In genomic region chr9:61527491-61528056, GRCm38 (mm10) we compare ENCODE assay signal across 23 mouse cellular contexts.
DNase-seq lines count a peak whose midpoint lies in the region; ATAC-seq and TF ChIP-seq lines count a peak whose summit lies in the region.
"Had no signal": no experiment of that assay in that cellular context is flagged by ENCODE, and none has a peak within 500 bp of the region (broad histone marks: within the 10 kb centered on the region; RNA-seq: fewer than 3 reads in every experiment).

No protein-coding gene starts in this region.

- no peak for TF ChIP-seq EP300 in heart, postnatal 0 days (IDR thresholded peaks at IDR 0.05; ENCODE audit: low read depth)

- ATAC-seq in heart, postnatal 0 days (ENCODE audit: insufficient read depth, low read depth), result no peak
- no peak for ATAC-seq in midbrain, embryonic 12.5 days (ENCODE audit: low FRiP score, low read depth)
- ATAC-seq in midbrain, postnatal 0 days (ENCODE audit: low FRiP score), result no peak
- no peak for ATAC-seq in forebrain, embryonic 14.5 days
- ATAC-seq: midbrain, embryonic 15.5 days had no signal

- peaks cover 6% of the 10 kb centered on the region for H3K9me3 ChIP-seq in heart, postnatal 0 days (replicated peaks; ENCODE audit: control insufficient read depth, low read length)
- peaks cover 6% of the 10 kb centered on the region; the same call in 1 of the 2 replicates for H3K9me3 ChIP-seq in midbrain, embryonic 12.5 days
- no peaks in the 10 kb centered on the region; the same call in 1 of the 2 replicates for H3K9me3 ChIP-seq in midbrain, postnatal 0 days (ENCODE audit: low read length)
- peaks cover 3% of the 10 kb centered on the region; the same call in 1 of the 2 replicates for H3K9me3 ChIP-seq in forebrain, embryonic 14.5 days (replicated peaks; ENCODE audit: control insufficient read depth, low read length)
- H3K9me3 ChIP-seq: heart, embryonic 15.5 days; hindbrain, embryonic 15.5 days; midbrain, embryonic 15.5 days; stomach, embryonic 15.5 days had no signal

- H3K27me3 ChIP-seq in heart, postnatal 0 days (ENCODE audit: control insufficient read depth, insufficient read depth, low read length), result 0 out of 2 replicates have a peak, but pooled peaks cover 20% of the 10 kb centered on the region
- H3K27me3 ChIP-seq in midbrain, embryonic 12.5 days, result 0 out of 2 replicates have a peak, but pooled peaks cover 4% of the 10 kb centered on the region
- H3K27me3 ChIP-seq in midbrain, postnatal 0 days (ENCODE audit: insufficient read depth, low read length), result no peaks in the 10 kb centered on the region
- no peaks in the 10 kb centered on the region; the same call in 1 of the 2 replicates for H3K27me3 ChIP-seq in forebrain, embryonic 14.5 days (replicated peaks; ENCODE audit: control insufficient read depth, insufficient read depth, low read length)
- H3K27me3 ChIP-seq: CH12.LX; lung, embryonic 15.5 days; stomach, embryonic 15.5 days had no signal

- H3K36me3 ChIP-seq in heart, postnatal 0 days (replicated peaks; ENCODE audit: control insufficient read depth, insufficient read depth, low read length), result no peaks in the 10 kb centered on the region
- H3K36me3 ChIP-seq in midbrain, embryonic 12.5 days, result no peaks in the 10 kb centered on the region
- no peaks in the 10 kb centered on the region for H3K36me3 ChIP-seq in midbrain, postnatal 0 days (ENCODE audit: insufficient read depth, low read length)
- no peaks in the 10 kb centered on the region for H3K36me3 ChIP-seq in forebrain, embryonic 14.5 days (ENCODE audit: control insufficient read depth, insufficient read depth, low read length)
- H3K36me3 ChIP-seq: heart, embryonic 15.5 days; hindbrain, embryonic 15.5 days; lung, embryonic 15.5 days; midbrain, embryonic 15.5 days; stomach, embryonic 15.5 days had no signal

- H3K4me2 ChIP-seq in heart, postnatal 0 days (ENCODE audit: low read depth, low read length), result no peak overlapping the region
- H3K4me2 ChIP-seq in midbrain, embryonic 12.5 days (replicated peaks), result no peak overlapping the region
- no peak overlapping the region for H3K4me2 ChIP-seq in midbrain, postnatal 0 days (ENCODE audit: low read depth, low read length, poor library complexity, severe bottlenecking)
- H3K4me2 ChIP-seq in forebrain, embryonic 14.5 days (ENCODE audit: low read length), result no peak overlapping the region
- H3K4me2 ChIP-seq: heart, embryonic 15.5 days; hindbrain, embryonic 15.5 days; lung, embryonic 15.5 days; midbrain, embryonic 15.5 days; stomach, embryonic 15.5 days had no signal

- no peak overlapping the region for H3K27ac ChIP-seq in heart, postnatal 0 days (ENCODE audit: low read depth)
- H3K27ac ChIP-seq in midbrain, embryonic 12.5 days (replicated peaks), result 0 out of 2 replicates have a peak overlapping the region, but pooled peaks have one; percentile 6
- H3K27ac ChIP-seq in midbrain, postnatal 0 days (ENCODE audit: low read depth, low read length), result no peak overlapping the region
- 0 out of 2 replicates have a peak overlapping the region, but pooled peaks have one; percentile 36 for H3K27ac ChIP-seq in forebrain, embryonic 14.5 days (ENCODE audit: low read depth, low read length)
- H3K27ac ChIP-seq: heart, embryonic 15.5 days; liver, embryonic 14.5 days; lung, embryonic 15.5 days; macrophage; stomach, embryonic 15.5 days had no signal

- intact Hi-C loops in heart, postnatal 25 days (cut with DNase I), result no loop called here

- peak; percentile 26 for DNase-seq in adrenal gland, adult 2 months
- DNase-seq in adrenal gland, postnatal 4 days (ENCODE audit: low spot score in 2 of 2), result no peak
- DNase-seq in heart, postnatal 0 days (ENCODE audit: low spot score), result peak; percentile 38
- DNase-seq in heart, postnatal 25 days (ENCODE audit: low spot score), result no peak
- no peak for DNase-seq in midbrain, postnatal 0 days (ENCODE audit: low spot score)
- no peak for DNase-seq in forebrain, embryonic 14.5 days (ENCODE audit: low spot score)
- DNase-seq in kidney, adult 9 months, result no peak
- DNase-seq: adrenal gland, postnatal 10 days; cerebellum, adult 11-12 months; cerebellum, postnatal 14 days; gastrocnemius, postnatal 36 days; kidney, adult 11 months; kidney, postnatal 10 days; thymus, adult 18-20 months had no signal

- TF ChIP-seq CTCF in heart, postnatal 0 days (IDR thresholded peaks at IDR 0.05; ENCODE audit: low read depth), result no peak
- no peak for TF ChIP-seq CTCF in midbrain, postnatal 0 days (IDR thresholded peaks at IDR 0.05)

- H3K4me3 ChIP-seq in heart, postnatal 0 days (ENCODE audit: low read depth, low read length), result no peak overlapping the region
- H3K4me3 ChIP-seq in midbrain, embryonic 12.5 days, result no peak overlapping the region
- no peak overlapping the region for H3K4me3 ChIP-seq in midbrain, postnatal 0 days (ENCODE audit: low read depth, low read length)
- no peak overlapping the region for H3K4me3 ChIP-seq in forebrain, embryonic 14.5 days (ENCODE audit: low read depth, low read length)
- H3K4me3 ChIP-seq: heart, embryonic 15.5 days; hindbrain, embryonic 15.5 days; lung, embryonic 15.5 days; midbrain, embryonic 15.5 days; stomach, embryonic 15.5 days had no signal

- H3K4me1 ChIP-seq in heart, postnatal 0 days (ENCODE audit: control insufficient read depth, insufficient read depth), result no peaks in the 10 kb centered on the region
- peaks cover 50% of the 10 kb centered on the region for H3K4me1 ChIP-seq in midbrain, embryonic 12.5 days
- peaks cover 7% of the 10 kb centered on the region; the same call in 1 of the 2 replicates for H3K4me1 ChIP-seq in midbrain, postnatal 0 days (ENCODE audit: insufficient read depth, low read length)
- peaks cover 37% of the 10 kb centered on the region for H3K4me1 ChIP-seq in forebrain, embryonic 14.5 days (ENCODE audit: control insufficient read depth, insufficient read depth, low read length)
- H3K4me1 ChIP-seq: heart, embryonic 15.5 days; lung, embryonic 15.5 days; stomach, embryonic 15.5 days had no signal

- WGBS in heart, postnatal 0 days, result 50% methylated on average over 5 of the region's 5 CpGs
- 84% methylated on average over 5 of the region's 5 CpGs for WGBS in midbrain, embryonic 12.5 days
- 87% methylated on average over 5 of the region's 5 CpGs for WGBS in midbrain, postnatal 0 days
- WGBS in forebrain, embryonic 14.5 days, result 90% methylated on average over 5 of the region's 5 CpGs

- H3K9ac ChIP-seq in heart, postnatal 0 days (replicated peaks; ENCODE audit: low read depth, low read length), result no peak overlapping the region
- no peak overlapping the region for H3K9ac ChIP-seq in midbrain, embryonic 12.5 days (replicated peaks)
- H3K9ac ChIP-seq in midbrain, postnatal 0 days (replicated peaks; ENCODE audit: low read length, poor library complexity, severe bottlenecking), result no peak overlapping the region
- no peak overlapping the region for H3K9ac ChIP-seq in forebrain, embryonic 14.5 days (ENCODE audit: low read length)
- H3K9ac ChIP-seq: heart, embryonic 15.5 days; hindbrain, embryonic 15.5 days; liver, embryonic 14.5 days; lung, embryonic 15.5 days; midbrain, embryonic 15.5 days; stomach, embryonic 15.5 days had no signal

Comparison
In these comparisons a context has a peak if more than half of its experiments do, and no peak if none do; other contexts are left out.
1. DNase-seq: peak in adrenal gland, adult 2 months (single experiment) and heart, postnatal 0 days (single experiment); none in adrenal gland, postnatal 4 days (0 of 2), heart, postnatal 25 days (single experiment), midbrain, postnatal 0 days (single experiment), forebrain, embryonic 14.5 days (single experiment) and kidney, adult 9 months (single experiment).
2. H3K27ac ChIP-seq: peak in midbrain, embryonic 12.5 days (single experiment) and forebrain, embryonic 14.5 days (single experiment); none in heart, postnatal 0 days (single experiment) and midbrain, postnatal 0 days (single experiment).